Mouse (Mus musculus): Measurements from ENCODE around the gene Adgrl2. TPM values are rescaled to one million over a fixed set of nuclear protein-coding genes. Genes with fewer than 3 reads are reported as not detected.

The Adgrl2 gene
- polyA plus RNA-seq, 1 experiment from 2014 or later, result 138 TPM

GRCm38 (mm10) chr3:148861860-148862259, 128.5 kb downstream of the Adgrl2 start:
- Histone ChIP-seq H3K27me3 (no peaks in the 10 kb centered on the region), H3K27ac (replicated peaks) (no peak overlapping the region), H3K4me3 (no peak overlapping the region), H3K4me2 (no peak overlapping the region), H3K4me1 (replicated peaks) (peaks cover 5% of the 10 kb centered on the region; the same call in 1 of the 2 replicates), H3K9me3 (no peaks in the 10 kb centered on the region), H3K36me3 (peaks cover 8% of the 10 kb centered on the region; the same call in 1 of the 2 replicates), H3K9ac (no peak overlapping the region)
- WGBS, result 48% methylated on average over 7 of the region's 7 CpGs
- no peak for ATAC-seq (ENCODE audit: low FRiP score, low read depth)

- Histone ChIP-seq H3K4me2 (peak overlapping the region; percentile 52), H3K9ac (peak overlapping the region; percentile 33; the same call in 1 of the 2 replicates), H3K4me3 (peak overlapping the region; percentile 24), H3K4me1 (replicated peaks) (peaks cover 26% of the 10 kb centered on the region), H3K9me3 (no peaks in the 10 kb centered on the region), H3K27ac (replicated peaks) (no peak overlapping the region), H3K36me3 (peaks cover 21% of the 10 kb centered on the region), H3K27me3 (no peaks in the 10 kb centered on the region)
- ATAC-seq (ENCODE audit: low FRiP score, low read depth), result no peak; the same call in 1 of the 2 replicates
- WGBS, result 13% methylated on average over 12 of the region's 12 CpGs
Observed at GRCm38 (mm10) chr3:148854306-148854910, 135.9 kb downstream of the Adgrl2 start.

GRCm38 (mm10) chr3:148853372-148853771, 137.0 kb downstream of the Adgrl2 start:
- Histone ChIP-seq H3K36me3 (peaks cover 21% of the 10 kb centered on the region), H3K4me1 (replicated peaks) (peaks cover 26% of the 10 kb centered on the region), H3K27ac (replicated peaks) (no peak overlapping the region), H3K4me3 (no peak overlapping the region), H3K9me3 (no peaks in the 10 kb centered on the region), H3K9ac (no peak overlapping the region), H3K4me2 (peak overlapping the region; percentile 19; the same call in 1 of the 2 replicates), H3K27me3 (no peaks in the 10 kb centered on the region)
- ATAC-seq (ENCODE audit: low FRiP score, low read depth), result no peak
- 7% methylated on average over 8 of the region's 8 CpGs for WGBS

GRCm38 (mm10) chr3:148852556-148852955, 137.8 kb downstream of the Adgrl2 start:
- no peak overlapping the region for H3K9ac ChIP-seq
- H3K4me2 ChIP-seq, result no peak overlapping the region
- H3K36me3 ChIP-seq, result peaks cover 23% of the 10 kb centered on the region
- H3K27me3 ChIP-seq, result no peaks in the 10 kb centered on the region
- no peaks in the 10 kb centered on the region for H3K9me3 ChIP-seq
- H3K27ac ChIP-seq (replicated peaks), result no peak overlapping the region
- 31% methylated on average over 12 of the region's 12 CpGs for WGBS
- no peak overlapping the region for H3K4me3 ChIP-seq
- ATAC-seq (ENCODE audit: low FRiP score, low read depth), result no peak
- H3K4me1 ChIP-seq (replicated peaks), result peaks cover 26% of the 10 kb centered on the region

- H3K36me3 ChIP-seq, result peaks cover 27% of the 10 kb centered on the region
- no peaks in the 10 kb centered on the region for H3K27me3 ChIP-seq
Observed at GRCm38 (mm10) chr3:148850821-148851220, 139.5 kb downstream of the Adgrl2 start.

GRCm38 (mm10) chr3:148848366-148848765, 142.0 kb downstream of the Adgrl2 start:
- 79% methylated on average over 2 of the region's 2 CpGs for WGBS
- Histone ChIP-seq H3K36me3 (peaks cover 29% of the 10 kb centered on the region), H3K4me1 (replicated peaks) (peaks cover 15% of the 10 kb centered on the region), H3K4me2 (no peak overlapping the region), H3K9me3 (no peaks in the 10 kb centered on the region), H3K27ac (replicated peaks) (no peak overlapping the region), H3K27me3 (no peaks in the 10 kb centered on the region), H3K4me3 (no peak overlapping the region), H3K9ac (no peak overlapping the region)
- no peak for ATAC-seq (ENCODE audit: low FRiP score, low read depth)

More at GRCm38 (mm10) chr3:148850821-148851220, 139.5 kb downstream of the Adgrl2 start:
- Histone ChIP-seq H3K4me2 (no peak overlapping the region), H3K4me1 (replicated peaks) (peaks cover 26% of the 10 kb centered on the region), H3K27ac (replicated peaks) (no peak overlapping the region), H3K9me3 (no peaks in the 10 kb centered on the region), H3K9ac (no peak overlapping the region), H3K4me3 (no peak overlapping the region)
- WGBS, result 91% methylated on average over 4 of the region's 4 CpGs
- ATAC-seq (ENCODE audit: low FRiP score, low read depth), result no peak

- WGBS, result 87% methylated on average over 6 of the region's 6 CpGs
Observed at GRCm38 (mm10) chr3:148844182-148844581, 146.2 kb downstream of the Adgrl2 start.

GRCm38 (mm10) chr3:148842533-148842932, 147.8 kb downstream of the Adgrl2 start:
- no peak for ATAC-seq (ENCODE audit: low FRiP score, low read depth)
- 69% methylated on average over 7 of the region's 7 CpGs for WGBS

More at GRCm38 (mm10) chr3:148844182-148844581, 146.2 kb downstream of the Adgrl2 start:
- Histone ChIP-seq H3K27me3 (no peaks in the 10 kb centered on the region), H3K4me1 (replicated peaks) (peaks cover 6% of the 10 kb centered on the region; the same call in 1 of the 2 replicates), H3K4me2 (no peak overlapping the region), H3K36me3 (peaks cover 14% of the 10 kb centered on the region), H3K9ac (no peak overlapping the region), H3K4me3 (no peak overlapping the region), H3K27ac (replicated peaks) (no peak overlapping the region), H3K9me3 (no peaks in the 10 kb centered on the region)
- ATAC-seq (ENCODE audit: low FRiP score, low read depth), result no peak

GRCm38 (mm10) chr3:148838835-148839296, 151.5 kb downstream of the Adgrl2 start:
- WGBS, result 39% methylated on average over 13 of the region's 13 CpGs
- no peak overlapping the region for H3K4me3 ChIP-seq
- H3K4me1 ChIP-seq (replicated peaks), result peaks cover 18% of the 10 kb centered on the region
- ATAC-seq (ENCODE audit: low FRiP score, low read depth), result no peak
- peaks cover 30% of the 10 kb centered on the region for H3K36me3 ChIP-seq
- no peak overlapping the region for H3K4me2 ChIP-seq
- no peaks in the 10 kb centered on the region for H3K9me3 ChIP-seq
- H3K9ac ChIP-seq, result no peak overlapping the region
- no peaks in the 10 kb centered on the region for H3K27me3 ChIP-seq
- H3K27ac ChIP-seq (replicated peaks), result 0 out of 2 replicates have a peak overlapping the region, but pooled peaks have one; percentile 6

More at GRCm38 (mm10) chr3:148842533-148842932, 147.8 kb downstream of the Adgrl2 start:
- no peak overlapping the region for H3K4me2 ChIP-seq
- H3K27ac ChIP-seq (replicated peaks), result no peak overlapping the region
- no peak overlapping the region for H3K4me3 ChIP-seq
- H3K9ac ChIP-seq, result no peak overlapping the region
- no peaks in the 10 kb centered on the region for H3K9me3 ChIP-seq
- H3K4me1 ChIP-seq (replicated peaks), result peaks cover 18% of the 10 kb centered on the region
- peaks cover 6% of the 10 kb centered on the region for H3K36me3 ChIP-seq
- no peaks in the 10 kb centered on the region for H3K27me3 ChIP-seq

- no peak overlapping the region for H3K4me3 ChIP-seq
- WGBS, result 53% methylated on average over 13 of the region's 13 CpGs
- peaks cover 36% of the 10 kb centered on the region for H3K36me3 ChIP-seq
- H3K4me2 ChIP-seq, result no peak overlapping the region
- H3K27ac ChIP-seq (replicated peaks), result 0 out of 2 replicates have a peak overlapping the region, but pooled peaks have one; percentile 5
- no peaks in the 10 kb centered on the region for H3K27me3 ChIP-seq
- H3K9me3 ChIP-seq, result no peaks in the 10 kb centered on the region
- H3K4me1 ChIP-seq (replicated peaks), result peaks cover 18% of the 10 kb centered on the region
- H3K9ac ChIP-seq, result no peak overlapping the region
- peak; percentile 65; the same call in 1 of the 2 replicates for ATAC-seq (ENCODE audit: low FRiP score, low read depth)
Observed at GRCm38 (mm10) chr3:148838095-148838834, 152.1 kb downstream of the Adgrl2 start.

- Histone ChIP-seq H3K9me3 (no peaks in the 10 kb centered on the region), H3K27me3 (no peaks in the 10 kb centered on the region), H3K36me3 (peaks cover 40% of the 10 kb centered on the region), H3K4me2 (no peak overlapping the region), H3K9ac (no peak overlapping the region), H3K4me1 (replicated peaks) (peaks cover 15% of the 10 kb centered on the region), H3K4me3 (no peak overlapping the region), H3K27ac (replicated peaks) (no peak overlapping the region)
- ATAC-seq (ENCODE audit: low FRiP score, low read depth), result no peak
- WGBS, result 83% methylated on average over 12 of the region's 12 CpGs
Observed at GRCm38 (mm10) chr3:148835136-148835535, 155.2 kb downstream of the Adgrl2 start.

Data from hindbrain, embryonic 15.5 days (tissue).